Mouse (Mus musculus) intestine, embryonic 16.5 days (tissue): Measurements from ENCODE around the gene Fxn. TPM values are rescaled to one million over a fixed set of nuclear protein-coding genes. Genes with fewer than 3 reads are reported as not detected.

Source experiments
- ATAC-seq: fragments of 200-750 bp; cut with Nextera tagmentation; 2 replicates; pipeline ENCODE4 v1.8.0; 2017; ENCODE audit warnings: moderate TSS enrichment, moderate library complexity
- H3K27ac ChIP-seq: fragments of 300-500 bp; sonication (generic); 2 replicates; pipeline ENCODE4 v1.5.1; 2014; ENCODE audit warnings: mild to moderate bottlenecking, low read length
- H3K27me3 ChIP-seq: fragments of 300-500 bp; sonication (generic); replicated peaks from 2 replicates; pipeline ENCODE4 v1.6.1; 2014; ENCODE audit warnings: low read length, control low read depth, mixed read lengths; ENCODE audit not compliant: control insufficient read depth, insufficient read depth
- H3K36me3 ChIP-seq: fragments of 300-500 bp; sonication (generic); 2 replicates; pipeline ENCODE4 v1.6.1; 2014; ENCODE audit warnings: low read length, control low read depth; ENCODE audit not compliant: control insufficient read depth, insufficient read depth
- H3K4me1 ChIP-seq: fragments of 300-500 bp; sonication (generic); 2 replicates; pipeline ENCODE4 v1.6.1; 2014; ENCODE audit warnings: low read length, control low read depth, mixed read lengths; ENCODE audit not compliant: control insufficient read depth, insufficient read depth
- H3K4me2 ChIP-seq: fragments of 300-500 bp; sonication (generic); 2 replicates; pipeline ENCODE4 v1.6.1; 2014; ENCODE audit warnings: low read depth, low read length, control low read depth
- H3K4me3 ChIP-seq: fragments of 300-500 bp; sonication (generic); 2 replicates; pipeline ENCODE4 v1.5.1; 2014; ENCODE audit warnings: mild to moderate bottlenecking, low read length
- H3K9ac ChIP-seq: fragments of 300-500 bp; sonication (generic); 2 replicates; pipeline ENCODE4 v1.6.1; 2014; ENCODE audit warnings: low read depth, low read length
- H3K9me3 ChIP-seq: fragments of 300-500 bp; sonication (generic); 2 replicates; pipeline ENCODE4 v1.6.1; 2016; ENCODE audit warnings: low read length, control low read depth; ENCODE audit not compliant: control insufficient read depth
- WGBS: fragments of 180-500 bp; shearing (Covaris S2); extraction: QIAGEN DNeasy Blood & Tissue Kit; methylation state at CpG from one replicate; pipeline ENCODE4 v1.1.7; 2014; 5-methylcytosine and 5-hydroxymethylcytosine counted together
- polyA plus RNA-seq: library from polyadenylated mRNA; unstranded; fragments of >200 nt; fragmentation: Nextera tagmentation; extraction: Ambion mirVana; gene quantifications from 2 replicates; pipeline ENCODE4 v1.2.1, GENCODE M21; 2015

Gene Fxn
- polyA plus RNA-seq, result 34.1 and 37.6 TPM in 2 replicates

- H3K4me2 ChIP-seq, result peak within 1 kb of the TSS; percentile 94
- no peaks in the 10 kb centered on the region for H3K36me3 ChIP-seq
- WGBS, result 3% methylated on average over 16 of the region's 22 CpGs
Measured at GRCm38 (mm10) chr19:24280601-24281228, at the start of gene Fxn. Gene Fxn (minus strand): TSS chr19:24280605.

GRCm38 (mm10) chr19:24327921-24328320 is 47.5 kb upstream of the Fxn start:
- ATAC-seq, result no peak
- no peak overlapping the region for H3K4me2 ChIP-seq
- WGBS, result 48% methylated on average over 2 of the region's 2 CpGs
- H3K9ac ChIP-seq, result no peak overlapping the region
- H3K36me3 ChIP-seq, result no peaks in the 10 kb centered on the region
- no peak overlapping the region; the same call in 1 of the 2 replicates for H3K27ac ChIP-seq
- H3K4me1 ChIP-seq, result peaks cover 12% of the 10 kb centered on the region
- no peak overlapping the region for H3K4me3 ChIP-seq
- no peaks in the 10 kb centered on the region for H3K27me3 ChIP-seq
- H3K9me3 ChIP-seq, result no peaks in the 10 kb centered on the region

More at GRCm38 (mm10) chr19:24280601-24281228, at the start of gene Fxn:
- peak within 1 kb of the TSS; percentile 64 for H3K4me3 ChIP-seq
- peak; percentile 92 for ATAC-seq
- no peaks in the 10 kb centered on the region for H3K9me3 ChIP-seq
- peak within 1 kb of the TSS; percentile 80 for H3K27ac ChIP-seq
- H3K27me3 ChIP-seq, result no peaks in the 10 kb centered on the region
- peak within 1 kb of the TSS; percentile 82 for H3K9ac ChIP-seq
- H3K4me1 ChIP-seq, result no peaks in the 10 kb centered on the region; the same call in 1 of the 2 replicates

- WGBS, result 35% methylated on average over 1 of the region's 1 CpGs
- Histone ChIP-seq H3K4me3 (no peak overlapping the region), H3K9me3 (no peaks in the 10 kb centered on the region), H3K4me1 (peaks cover 12% of the 10 kb centered on the region), H3K27me3 (no peaks in the 10 kb centered on the region), H3K36me3 (no peaks in the 10 kb centered on the region), H3K27ac (no peak overlapping the region), H3K9ac (no peak overlapping the region), H3K4me2 (no peak overlapping the region)
- ATAC-seq, result no peak
Measured at GRCm38 (mm10) chr19:24326969-24327368, 46.6 kb upstream of the Fxn start.

- no peaks in the 10 kb centered on the region for H3K9me3 ChIP-seq
- no peak overlapping the region for H3K9ac ChIP-seq
- ATAC-seq, result no peak
- H3K4me1 ChIP-seq, result peaks cover 12% of the 10 kb centered on the region
- no peaks in the 10 kb centered on the region for H3K36me3 ChIP-seq
- 78% methylated on average over 6 of the region's 6 CpGs for WGBS
- H3K27me3 ChIP-seq, result no peaks in the 10 kb centered on the region
- H3K4me3 ChIP-seq, result no peak overlapping the region
- no peak overlapping the region for H3K4me2 ChIP-seq
- no peak overlapping the region for H3K27ac ChIP-seq
Measured at GRCm38 (mm10) chr19:24325692-24326091, 45.3 kb upstream of the Fxn start.

- no peak for ATAC-seq
- Histone ChIP-seq H3K4me2 (no peak overlapping the region), H3K4me1 (peaks cover 12% of the 10 kb centered on the region), H3K9me3 (no peaks in the 10 kb centered on the region), H3K4me3 (no peak overlapping the region), H3K36me3 (no peaks in the 10 kb centered on the region), H3K9ac (no peak overlapping the region), H3K27me3 (no peaks in the 10 kb centered on the region), H3K27ac (0 out of 2 replicates have a peak overlapping the region, but pooled peaks have one; percentile 18)
- WGBS, result 27% methylated on average over 10 of the region's 10 CpGs
Measured at GRCm38 (mm10) chr19:24323841-24324613, 43.6 kb upstream of the Fxn start.

DNA sequence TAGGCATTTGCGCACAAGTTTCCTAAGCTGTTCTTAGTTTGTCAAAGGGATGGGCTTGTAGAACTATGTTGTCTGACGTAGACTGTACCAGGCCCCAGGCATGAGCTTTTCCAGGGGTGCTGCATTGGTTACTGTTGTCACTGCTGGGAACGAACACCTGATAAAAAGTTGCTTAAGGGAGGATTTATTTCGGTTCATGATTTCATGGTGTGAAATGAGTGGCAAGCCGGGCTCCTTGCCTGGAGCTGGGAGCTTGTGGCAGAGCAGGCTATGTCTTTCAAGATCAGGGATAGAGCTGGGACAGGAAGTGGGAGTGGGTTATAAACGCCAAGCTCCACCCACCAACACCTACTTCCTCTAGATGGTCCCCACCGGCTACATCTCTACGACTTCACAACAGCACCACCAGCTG is 41.5 kb upstream of the Fxn start:
- WGBS, result 90% methylated on average over 8 of the region's 8 CpGs
- no peak for ATAC-seq
- H3K27me3 ChIP-seq, result no peaks in the 10 kb centered on the region
- no peaks in the 10 kb centered on the region for H3K36me3 ChIP-seq
- no peak overlapping the region for H3K9ac ChIP-seq
- no peaks in the 10 kb centered on the region for H3K9me3 ChIP-seq
- no peak overlapping the region for H3K4me2 ChIP-seq
- peaks cover 11% of the 10 kb centered on the region for H3K4me1 ChIP-seq
- H3K27ac ChIP-seq, result no peak overlapping the region
- H3K4me3 ChIP-seq, result no peak overlapping the region

DNA sequence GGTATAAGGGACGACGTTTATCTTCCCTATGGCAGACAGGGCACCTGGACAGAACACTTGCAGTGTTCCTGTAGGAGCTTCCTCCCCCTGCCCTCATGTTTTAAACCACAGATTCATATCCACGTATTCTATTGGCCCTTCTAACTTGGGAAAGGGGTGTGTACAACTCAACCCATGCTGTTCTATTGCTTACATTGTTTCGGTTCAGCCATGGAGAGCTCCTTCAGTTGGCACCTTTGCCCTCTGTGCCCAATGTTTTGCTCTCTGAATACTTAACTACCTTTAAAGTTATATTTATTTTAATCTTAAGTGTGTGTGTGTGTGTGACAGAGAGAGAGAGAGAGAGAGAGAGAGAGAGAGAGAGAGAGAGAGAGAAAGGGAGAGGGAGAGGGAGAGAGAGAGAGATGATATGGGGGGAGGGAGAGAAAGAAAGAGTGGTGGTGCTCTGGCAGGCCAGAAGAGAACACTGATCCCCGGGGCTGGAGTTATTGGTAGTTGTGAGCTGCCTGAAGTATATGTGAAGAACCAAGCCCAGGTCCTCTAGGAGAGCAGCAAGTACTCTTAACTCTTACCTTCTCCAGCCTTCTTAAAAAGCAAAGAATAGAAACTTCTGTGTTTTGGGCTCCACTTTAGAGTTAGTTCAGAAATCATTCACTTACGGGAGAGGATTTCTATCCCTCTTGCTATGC is 41.0 kb upstream of the Fxn start:
- peaks cover 15% of the 10 kb centered on the region for H3K4me1 ChIP-seq
- no peaks in the 10 kb centered on the region for H3K9me3 ChIP-seq
- no peak overlapping the region for H3K9ac ChIP-seq
- WGBS, result 87% methylated on average over 6 of the region's 6 CpGs
- H3K27me3 ChIP-seq, result no peaks in the 10 kb centered on the region
- no peak overlapping the region for H3K4me3 ChIP-seq
- no peak for ATAC-seq
- no peak overlapping the region for H3K4me2 ChIP-seq
- no peaks in the 10 kb centered on the region for H3K36me3 ChIP-seq
- no peak overlapping the region for H3K27ac ChIP-seq

GRCm38 (mm10) chr19:24318172-24318571 is 37.8 kb upstream of the Fxn start:
- H3K4me2 ChIP-seq, result no peak overlapping the region
- ATAC-seq, result peak; percentile 63
- WGBS, result 69% methylated on average over 10 of the region's 10 CpGs

GRCm38 (mm10) chr19:24317731-24318130 is 37.3 kb upstream of the Fxn start:
- Histone ChIP-seq H3K27me3 (no peaks in the 10 kb centered on the region), H3K9ac (no peak overlapping the region), H3K4me3 (no peak overlapping the region), H3K27ac (peak overlapping the region; percentile 86), H3K4me2 (no peak overlapping the region), H3K4me1 (peaks cover 4% of the 10 kb centered on the region; the same call in 1 of the 2 replicates), H3K36me3 (no peaks in the 10 kb centered on the region), H3K9me3 (no peaks in the 10 kb centered on the region)
- WGBS, result 51% methylated on average over 2 of the region's 2 CpGs
- peak; percentile 95 for ATAC-seq

More at GRCm38 (mm10) chr19:24318172-24318571, 37.8 kb upstream of the Fxn start:
- Histone ChIP-seq H3K36me3 (no peaks in the 10 kb centered on the region), H3K27ac (peak overlapping the region; percentile 86), H3K27me3 (no peaks in the 10 kb centered on the region), H3K4me3 (no peak overlapping the region), H3K9ac (no peak overlapping the region), H3K4me1 (peaks cover 4% of the 10 kb centered on the region; the same call in 1 of the 2 replicates), H3K9me3 (no peaks in the 10 kb centered on the region)
